Mouse (Mus musculus): ENCODE data around the gene Obp2b. TPM values are rescaled to one million over a fixed set of nuclear protein-coding genes. Genes with fewer than 3 reads are reported as not detected.

Gene Obp2b
- polyA plus RNA-seq, 1 experiment from 2014 or later: not detected

- no peak for ATAC-seq (ENCODE audit: insufficient number of reproducible peaks, insufficient read depth, low FRiP score, low TSS enrichment, low read depth)
- Histone ChIP-seq H3K27me3 (no peaks in the 10 kb centered on the region), H3K27ac (no peak overlapping the region), H3K9ac (no peak overlapping the region), H3K4me3 (no peak overlapping the region), H3K36me3 (no peaks in the 10 kb centered on the region), H3K4me1 (no peaks in the 10 kb centered on the region), H3K4me2 (no peak overlapping the region), H3K9me3 (peaks cover 7% of the 10 kb centered on the region; the same call in 1 of the 2 replicates)
Observed at GRCm38 (mm10) chr2:25717222-25717621, 19.6 kb upstream of the Obp2b start.

DNA sequence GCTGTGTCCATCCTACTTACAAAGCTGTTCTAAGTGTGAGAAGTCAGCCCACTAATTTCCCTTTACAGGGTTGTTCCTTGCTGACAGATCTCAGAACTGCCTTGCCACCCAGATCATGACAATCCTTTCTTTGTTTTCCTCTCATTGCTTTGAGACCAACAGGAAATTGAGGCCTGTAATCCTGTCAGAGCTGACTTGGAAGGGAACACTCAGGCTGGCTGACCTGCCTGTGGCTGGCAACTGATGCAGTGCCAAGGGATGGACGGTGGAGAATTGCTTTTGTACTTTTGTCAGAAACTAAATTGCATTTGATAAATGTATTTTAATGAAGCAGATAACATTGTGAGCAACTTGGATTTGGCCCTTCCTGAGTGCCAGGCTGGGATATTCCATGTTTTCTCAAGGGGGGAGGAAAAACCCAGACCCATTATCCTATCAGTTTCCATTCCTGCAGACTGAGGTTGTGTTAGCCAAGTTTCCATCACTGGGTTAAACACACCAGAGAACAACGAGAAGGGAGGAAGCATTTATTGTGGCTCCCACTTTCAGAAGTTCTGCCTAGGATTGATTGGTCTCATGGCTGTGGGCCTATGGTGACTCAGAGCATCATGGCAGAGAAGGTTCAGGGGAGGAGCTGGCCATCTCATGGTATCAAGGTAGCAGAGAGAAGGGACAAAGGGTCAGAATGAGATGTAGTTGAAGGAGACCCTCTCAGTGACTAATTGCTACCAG lies 3.4 kb upstream of the Obp2b start:
- Histone ChIP-seq H3K4me1 (no peaks in the 10 kb centered on the region), H3K4me3 (no peak overlapping the region), H3K9me3 (no peaks in the 10 kb centered on the region), H3K36me3 (no peaks in the 10 kb centered on the region), H3K27ac (no peak overlapping the region), H3K4me2 (no peak overlapping the region), H3K9ac (no peak overlapping the region), H3K27me3 (no peaks in the 10 kb centered on the region)
- 31% methylated on average over 2 of the region's 2 CpGs for WGBS
- ATAC-seq (ENCODE audit: insufficient number of reproducible peaks, insufficient read depth, low FRiP score, low TSS enrichment, low read depth): no peak

- Histone ChIP-seq H3K27ac (no peak overlapping the region), H3K9ac (no peak overlapping the region), H3K4me1 (no peaks in the 10 kb centered on the region), H3K4me3 (no peak overlapping the region), H3K27me3 (no peaks in the 10 kb centered on the region), H3K36me3 (no peaks in the 10 kb centered on the region), H3K9me3 (no peaks in the 10 kb centered on the region), H3K4me2 (no peak overlapping the region)
- 55% methylated on average over 1 of the region's 1 CpGs for WGBS
- no peak for ATAC-seq (ENCODE audit: insufficient number of reproducible peaks, insufficient read depth, low FRiP score, low TSS enrichment, low read depth)
Observed at GRCm38 (mm10) chr2:25741671-25742070, 4.9 kb downstream of the Obp2b start.

DNA sequence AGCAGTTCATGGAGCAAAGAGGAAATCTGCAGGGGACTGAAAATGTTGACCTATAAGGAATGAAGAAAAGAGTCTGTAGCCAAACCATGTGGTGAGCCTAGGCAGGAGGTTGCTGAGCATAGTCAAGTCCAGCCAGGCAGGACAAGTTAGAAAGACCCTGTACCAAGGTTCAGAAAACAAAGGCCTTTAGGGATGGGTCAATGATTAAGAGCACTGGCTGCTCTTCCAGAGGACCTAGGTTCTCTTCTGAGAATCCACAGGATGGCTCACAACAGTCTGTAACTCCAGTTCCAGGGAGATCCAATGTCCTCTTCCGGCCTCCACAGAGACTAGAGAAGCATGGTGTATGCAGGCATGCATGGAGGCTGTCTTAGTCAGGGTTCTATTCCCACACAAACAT lies 17.4 kb downstream of the Obp2b start:
- no peak for ATAC-seq (ENCODE audit: insufficient number of reproducible peaks, insufficient read depth, low FRiP score, low TSS enrichment, low read depth)

DNA sequence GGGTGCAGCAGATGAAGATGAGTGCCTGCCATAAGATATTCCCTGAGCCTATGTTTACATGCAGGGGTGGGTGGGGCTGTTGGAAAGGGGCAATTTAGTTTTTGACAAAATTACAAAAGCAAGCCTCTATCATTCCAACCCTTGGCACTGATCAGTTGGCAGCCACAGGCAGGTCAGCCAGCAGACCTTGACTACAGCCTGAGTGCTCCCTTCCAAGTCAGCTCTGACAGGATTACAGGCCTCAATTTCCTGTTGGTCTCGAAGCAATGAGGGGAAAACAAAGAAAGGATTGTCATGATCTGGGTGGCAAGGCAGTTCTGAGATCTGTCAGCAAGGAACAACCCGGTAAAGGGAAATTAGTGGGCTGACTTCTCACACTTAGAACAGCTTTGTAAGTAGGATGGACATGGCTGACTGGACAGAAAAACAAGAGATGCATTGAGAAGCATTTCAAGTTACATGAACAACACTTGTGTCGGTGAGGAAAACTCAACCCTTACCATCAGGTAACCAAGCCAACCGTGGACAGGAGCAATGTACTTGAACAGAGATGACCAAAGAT lies 21.3 kb downstream of the Obp2b start:
- Histone ChIP-seq H3K9ac (no peak overlapping the region), H3K4me3 (no peak overlapping the region), H3K4me1 (no peaks in the 10 kb centered on the region), H3K4me2 (no peak overlapping the region), H3K36me3 (no peaks in the 10 kb centered on the region), H3K9me3 (peaks cover 5% of the 10 kb centered on the region; the same call in 1 of the 2 replicates), H3K27me3 (no peaks in the 10 kb centered on the region), H3K27ac (no peak overlapping the region)
- ATAC-seq (ENCODE audit: insufficient number of reproducible peaks, insufficient read depth, low FRiP score, low TSS enrichment, low read depth): no peak
- 20% methylated on average over 4 of the region's 4 CpGs for WGBS

More for the DNA sequence above, 17.4 kb downstream of the Obp2b start:
- Histone ChIP-seq H3K36me3 (no peaks in the 10 kb centered on the region), H3K4me3 (no peak overlapping the region), H3K27me3 (no peaks in the 10 kb centered on the region), H3K27ac (no peak overlapping the region), H3K9me3 (peaks cover 5% of the 10 kb centered on the region; the same call in 1 of the 2 replicates), H3K4me2 (no peak overlapping the region), H3K9ac (no peak overlapping the region), H3K4me1 (no peaks in the 10 kb centered on the region)
- WGBS: 81% methylated on average over 1 of the region's 1 CpGs

GRCm38 (mm10) chr2:25765269-25765668 lies 28.5 kb downstream of the Obp2b start, which contains the start of gene Lcn3:
Lcn3 (plus strand) TSS chr2:25765569.
- Histone ChIP-seq H3K9me3 (no peaks in the 10 kb centered on the region), H3K4me3 (no peak within 1 kb of the TSS), H3K36me3 (no peaks in the 10 kb centered on the region), H3K9ac (no peak within 1 kb of the TSS), H3K27me3 (no peaks in the 10 kb centered on the region), H3K27ac (no peak within 1 kb of the TSS), H3K4me1 (no peaks in the 10 kb centered on the region), H3K4me2 (no peak within 1 kb of the TSS)
- no peak for ATAC-seq (ENCODE audit: insufficient number of reproducible peaks, insufficient read depth, low FRiP score, low TSS enrichment, low read depth)
- 42% methylated on average over 2 of the region's 2 CpGs for WGBS

- H3K4me2 ChIP-seq: no peak overlapping the region
- ATAC-seq (ENCODE audit: insufficient number of reproducible peaks, insufficient read depth, low FRiP score, low TSS enrichment, low read depth): no peak
- WGBS: 82% methylated on average over 4 of the region's 4 CpGs
Observed at GRCm38 (mm10) chr2:25767764-25768163, 31.0 kb downstream of the Obp2b start.

GRCm38 (mm10) chr2:25773507-25773906 lies 36.7 kb downstream of the Obp2b start:
- H3K9ac ChIP-seq: no peak overlapping the region
- no peak overlapping the region for H3K27ac ChIP-seq
- ATAC-seq (ENCODE audit: insufficient number of reproducible peaks, insufficient read depth, low FRiP score, low TSS enrichment, low read depth): no peak
- H3K4me2 ChIP-seq: no peak overlapping the region
- H3K4me3 ChIP-seq: no peak overlapping the region
- H3K4me1 ChIP-seq: no peaks in the 10 kb centered on the region
- H3K27me3 ChIP-seq: no peaks in the 10 kb centered on the region
- WGBS: 85% methylated on average over 2 of the region's 2 CpGs
- no peaks in the 10 kb centered on the region for H3K36me3 ChIP-seq
- H3K9me3 ChIP-seq: no peaks in the 10 kb centered on the region

More at GRCm38 (mm10) chr2:25767764-25768163, 31.0 kb downstream of the Obp2b start:
- Histone ChIP-seq H3K9ac (no peak overlapping the region), H3K36me3 (no peaks in the 10 kb centered on the region), H3K4me3 (no peak overlapping the region), H3K4me1 (no peaks in the 10 kb centered on the region), H3K27me3 (no peaks in the 10 kb centered on the region), H3K9me3 (no peaks in the 10 kb centered on the region), H3K27ac (no peak overlapping the region)

DNA sequence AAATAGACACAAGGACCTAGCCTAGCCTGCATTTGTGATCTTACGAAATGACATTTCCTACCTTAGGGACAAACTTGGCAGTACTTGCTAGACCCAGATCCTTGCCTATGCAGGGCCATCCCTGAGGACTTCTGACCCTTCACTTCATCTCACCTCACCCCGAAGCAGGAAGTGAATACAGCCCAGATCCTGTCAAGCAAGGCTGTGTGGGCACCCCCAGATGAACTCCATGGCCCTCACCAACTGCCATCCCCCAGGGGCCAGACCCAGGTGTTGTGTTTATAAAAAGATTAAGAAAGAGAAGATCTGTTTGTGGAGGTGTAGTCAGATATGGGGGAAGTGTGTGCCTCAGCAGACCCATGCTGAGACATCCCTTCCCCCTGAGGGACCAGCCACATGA lies 37.8 kb downstream of the Obp2b start:
- Histone ChIP-seq H3K4me2 (no peak overlapping the region), H3K9ac (no peak overlapping the region), H3K4me3 (no peak overlapping the region), H3K4me1 (no peaks in the 10 kb centered on the region), H3K36me3 (no peaks in the 10 kb centered on the region), H3K27me3 (no peaks in the 10 kb centered on the region), H3K9me3 (no peaks in the 10 kb centered on the region), H3K27ac (no peak overlapping the region)
- no peak for ATAC-seq (ENCODE audit: insufficient number of reproducible peaks, insufficient read depth, low FRiP score, low TSS enrichment, low read depth)
- 75% methylated on average over 2 of the region's 2 CpGs for WGBS

GRCm38 (mm10) chr2:25775991-25776390 lies 39.2 kb downstream of the Obp2b start:
- Histone ChIP-seq H3K27ac (no peak overlapping the region), H3K4me2 (no peak overlapping the region), H3K9me3 (no peaks in the 10 kb centered on the region), H3K4me1 (no peaks in the 10 kb centered on the region), H3K36me3 (no peaks in the 10 kb centered on the region), H3K27me3 (no peaks in the 10 kb centered on the region), H3K4me3 (no peak overlapping the region), H3K9ac (no peak overlapping the region)
- no peak for ATAC-seq (ENCODE audit: insufficient number of reproducible peaks, insufficient read depth, low FRiP score, low TSS enrichment, low read depth)
- WGBS: 73% methylated on average over 3 of the region's 3 CpGs

- Histone ChIP-seq H3K9me3 (no peaks in the 10 kb centered on the region), H3K9ac (no peak within 1 kb of the TSS), H3K4me1 (no peaks in the 10 kb centered on the region), H3K4me2 (no peak within 1 kb of the TSS), H3K27ac (no peak within 1 kb of the TSS), H3K27me3 (no peaks in the 10 kb centered on the region), H3K4me3 (no peak within 1 kb of the TSS), H3K36me3 (no peaks in the 10 kb centered on the region)
- WGBS: 84% methylated on average over 1 of the region's 1 CpGs
- no peak for ATAC-seq (ENCODE audit: insufficient number of reproducible peaks, insufficient read depth, low FRiP score, low TSS enrichment, low read depth)
Observed at GRCm38 (mm10) chr2:25776717-25777116, 39.9 kb downstream of the Obp2b start, which contains the start of gene Lcn11. Lcn11 (plus strand) TSS chr2:25777017.

GRCm38 (mm10) chr2:25779076-25779475 lies 42.3 kb downstream of the Obp2b start:
- no peaks in the 10 kb centered on the region for H3K9me3 ChIP-seq
- H3K27ac ChIP-seq: no peak overlapping the region
- H3K36me3 ChIP-seq: no peaks in the 10 kb centered on the region
- ATAC-seq (ENCODE audit: insufficient number of reproducible peaks, insufficient read depth, low FRiP score, low TSS enrichment, low read depth): no peak
- H3K4me2 ChIP-seq: no peak overlapping the region
- no peaks in the 10 kb centered on the region for H3K27me3 ChIP-seq
- 87% methylated on average over 9 of the region's 9 CpGs for WGBS
- no peak overlapping the region for H3K4me3 ChIP-seq
- no peak overlapping the region for H3K9ac ChIP-seq
- no peaks in the 10 kb centered on the region for H3K4me1 ChIP-seq
